Mouse (Mus musculus): ENCODE measurements around the gene Dld.

The Dld gene

GRCm38 (mm10) chr12:31350944-31351928, at the start of gene Dld:
TSS of gene Dld (minus strand) at chr12:31351453.
- peak; percentile 96 to 97 for DNase-seq

GRCm38 (mm10) chr12:31400821-31401220, 49.6 kb upstream of the Dld start:
- no peak for DNase-seq

- DNase-seq, result no peak
Observed at GRCm38 (mm10) chr12:31397709-31398108, 46.5 kb upstream of the Dld start.

- DNase-seq, result no peak
Observed at GRCm38 (mm10) chr12:31395895-31396294, 44.6 kb upstream of the Dld start.

- no peak for DNase-seq
Observed at GRCm38 (mm10) chr12:31391696-31392095, 40.4 kb upstream of the Dld start.

- no peak for DNase-seq
Observed at GRCm38 (mm10) chr12:31390571-31390970, 39.3 kb upstream of the Dld start, which contains the start of gene Slc26a3. TSS of gene Slc26a3 (plus strand) at chr12:31390871.

- DNase-seq, result no peak
Observed at GRCm38 (mm10) chr12:31387303-31387702, 36.0 kb upstream of the Dld start.

- DNase-seq, result no peak
Observed at GRCm38 (mm10) chr12:31382451-31382850, 31.2 kb upstream of the Dld start.

- DNase-seq, result peak in 1 of 2 experiments; percentile 37
Observed at GRCm38 (mm10) chr12:31380878-31381277, 29.6 kb upstream of the Dld start.

- no peak for DNase-seq
Observed at GRCm38 (mm10) chr12:31377241-31377640, 26.0 kb upstream of the Dld start.

GRCm38 (mm10) chr12:31376326-31376950, 25.2 kb upstream of the Dld start:
- DNase-seq, result peak in 1 of 2 experiments; percentile 15

- no peak for DNase-seq
Observed at GRCm38 (mm10) chr12:31375283-31375615, 24.0 kb upstream of the Dld start.

- DNase-seq, result peak; percentile 49 to 72
Observed at GRCm38 (mm10) chr12:31374603-31375282, 23.5 kb upstream of the Dld start.

GRCm38 (mm10) chr12:31369656-31370055, 18.4 kb upstream of the Dld start:
- no peak for DNase-seq

GRCm38 (mm10) chr12:31369118-31369517, 17.9 kb upstream of the Dld start:
- DNase-seq, result no peak

GRCm38 (mm10) chr12:31367721-31368120, 16.5 kb upstream of the Dld start:
- DNase-seq, result no peak

- no peak for DNase-seq
Observed at GRCm38 (mm10) chr12:31366428-31366827, 15.2 kb upstream of the Dld start.

GRCm38 (mm10) chr12:31350191-31350943, 886 bp downstream of the Dld start:
- DNase-seq, result no peak

- DNase-seq, result peak in 1 of 2 experiments; percentile 45
Observed at GRCm38 (mm10) chr12:31333261-31333660, 18.0 kb downstream of the Dld start.

GRCm38 (mm10) chr12:31327139-31327538, 24.1 kb downstream of the Dld start:
- DNase-seq, result no peak

GRCm38 (mm10) chr12:31323136-31323695, 28.0 kb downstream of the Dld start:
- DNase-seq, result no peak

GRCm38 (mm10) chr12:31321532-31321931, 29.7 kb downstream of the Dld start:
- DNase-seq, result no peak
